Mouse (Mus musculus): ENCODE measurements at regions not wholly inside any gene's neighbourhood (a gene's known extent, or its start where the extent isn't known, plus 50 kb on each side); places are given as distances from the start of the nearest gene placed in this dataset.

- 93% methylated on average over 2 of the region's 2 CpGs for WGBS
- Histone ChIP-seq H3K27me3 (no peaks in the 10 kb centered on the region), H3K36me3 (no peaks in the 10 kb centered on the region), H3K4me2 (no peak overlapping the region), H3K27ac (no peak overlapping the region), H3K4me1 (no peaks in the 10 kb centered on the region), H3K9me3 (no peaks in the 10 kb centered on the region), H3K9ac (no peak overlapping the region), H3K4me3 (no peak overlapping the region)
- ATAC-seq (ENCODE audit: borderline replicate concordance, extremely low read depth, low FRiP score, low TSS enrichment), result no peak
These were observed 55.3 kb upstream of the Spaca1 start for GRCm38 (mm10) chr4:34105251-34105650.

- WGBS, result 10% methylated on average over 6 of the region's 6 CpGs
- Histone ChIP-seq H3K4me1 (no peaks in the 10 kb centered on the region), H3K4me3 (no peak overlapping the region), H3K36me3 (no peaks in the 10 kb centered on the region), H3K9me3 (no peaks in the 10 kb centered on the region), H3K27ac (no peak overlapping the region), H3K9ac (no peak overlapping the region), H3K4me2 (no peak overlapping the region), H3K27me3 (no peaks in the 10 kb centered on the region)
- no peak for ATAC-seq (ENCODE audit: borderline replicate concordance, extremely low read depth, low FRiP score, low TSS enrichment)
These were observed 64.3 kb upstream of the Spaca1 start for GRCm38 (mm10) chr4:34114323-34114722.

- 38% methylated on average over 1 of the region's 1 CpGs for WGBS
- H3K27me3 ChIP-seq, result no peaks in the 10 kb centered on the region
- ATAC-seq (ENCODE audit: borderline replicate concordance, extremely low read depth, low FRiP score, low TSS enrichment), result no peak
These were observed 67.1 kb upstream of the Spaca1 start for GRCm38 (mm10) chr4:34117086-34117485.

GRCm38 (mm10) chr4:34122959-34123520 lies 73.0 kb upstream of the Spaca1 start:
- Histone ChIP-seq H3K4me3 (no peak overlapping the region), H3K4me2 (no peak overlapping the region), H3K4me1 (no peaks in the 10 kb centered on the region), H3K9ac (no peak overlapping the region), H3K9me3 (no peaks in the 10 kb centered on the region), H3K36me3 (no peaks in the 10 kb centered on the region), H3K27ac (no peak overlapping the region), H3K27me3 (no peaks in the 10 kb centered on the region)
- 46% methylated on average over 9 of the region's 9 CpGs for WGBS
- ATAC-seq (ENCODE audit: borderline replicate concordance, extremely low read depth, low FRiP score, low TSS enrichment), result no peak

More at GRCm38 (mm10) chr4:34117086-34117485, 67.1 kb upstream of the Spaca1 start:
- Histone ChIP-seq H3K9me3 (no peaks in the 10 kb centered on the region), H3K4me2 (no peak overlapping the region), H3K4me1 (no peaks in the 10 kb centered on the region), H3K27ac (no peak overlapping the region), H3K36me3 (no peaks in the 10 kb centered on the region), H3K9ac (no peak overlapping the region), H3K4me3 (no peak overlapping the region)

GRCm38 (mm10) chr4:34128224-34128623 lies 78.2 kb upstream of the Spaca1 start:
- Histone ChIP-seq H3K4me1 (no peaks in the 10 kb centered on the region), H3K4me2 (no peak overlapping the region), H3K27me3 (no peaks in the 10 kb centered on the region), H3K9ac (no peak overlapping the region), H3K27ac (no peak overlapping the region), H3K4me3 (no peak overlapping the region), H3K36me3 (no peaks in the 10 kb centered on the region), H3K9me3 (no peaks in the 10 kb centered on the region)
- 71% methylated on average over 4 of the region's 4 CpGs for WGBS
- ATAC-seq (ENCODE audit: borderline replicate concordance, extremely low read depth, low FRiP score, low TSS enrichment), result no peak

- Histone ChIP-seq H3K27ac (no peak overlapping the region), H3K4me3 (no peak overlapping the region), H3K9ac (no peak overlapping the region), H3K4me1 (no peaks in the 10 kb centered on the region), H3K27me3 (no peaks in the 10 kb centered on the region), H3K9me3 (no peaks in the 10 kb centered on the region), H3K4me2 (no peak overlapping the region), H3K36me3 (no peaks in the 10 kb centered on the region)
- WGBS, result 91% methylated on average over 2 of the region's 2 CpGs
- ATAC-seq (ENCODE audit: borderline replicate concordance, extremely low read depth, low FRiP score, low TSS enrichment), result no peak
These were observed 96.3 kb upstream of the Spaca1 start for GRCm38 (mm10) chr4:34146133-34146867.

- Histone ChIP-seq H3K27ac (no peak overlapping the region), H3K27me3 (no peaks in the 10 kb centered on the region), H3K4me3 (no peak overlapping the region), H3K9ac (no peak overlapping the region), H3K36me3 (no peaks in the 10 kb centered on the region), H3K9me3 (no peaks in the 10 kb centered on the region), H3K4me2 (no peak overlapping the region), H3K4me1 (no peaks in the 10 kb centered on the region)
- WGBS, result 71% methylated on average over 5 of the region's 5 CpGs
- no peak for ATAC-seq (ENCODE audit: borderline replicate concordance, extremely low read depth, low FRiP score, low TSS enrichment)
These were observed 99.2 kb upstream of the Spaca1 start for GRCm38 (mm10) chr4:34148956-34149739.

- no peak overlapping the region for H3K27ac ChIP-seq
- WGBS, result 39% methylated on average over 10 of the region's 10 CpGs
- H3K4me1 ChIP-seq, result no peaks in the 10 kb centered on the region
- no peak overlapping the region for H3K4me2 ChIP-seq
- H3K4me3 ChIP-seq, result no peak overlapping the region
- no peak for ATAC-seq (ENCODE audit: borderline replicate concordance, extremely low read depth, low FRiP score, low TSS enrichment)
- H3K9me3 ChIP-seq, result no peaks in the 10 kb centered on the region
- H3K9ac ChIP-seq, result no peak overlapping the region
- no peaks in the 10 kb centered on the region for H3K36me3 ChIP-seq
- H3K27me3 ChIP-seq, result no peaks in the 10 kb centered on the region
These were observed 101.8 kb upstream of the Spaca1 start for GRCm38 (mm10) chr4:34151605-34152347.

- Histone ChIP-seq H3K4me1 (no peaks in the 10 kb centered on the region), H3K36me3 (no peaks in the 10 kb centered on the region), H3K4me2 (no peak overlapping the region), H3K9me3 (no peaks in the 10 kb centered on the region), H3K27me3 (no peaks in the 10 kb centered on the region), H3K4me3 (no peak overlapping the region), H3K9ac (no peak overlapping the region), H3K27ac (no peak overlapping the region)
- no peak for ATAC-seq (ENCODE audit: borderline replicate concordance, extremely low read depth, low FRiP score, low TSS enrichment)
- 84% methylated on average over 6 of the region's 6 CpGs for WGBS
These were observed 105.5 kb upstream of the Spaca1 start for GRCm38 (mm10) chr4:34155501-34155900.

GRCm38 (mm10) chr4:34157818-34158511 lies 108.0 kb upstream of the Spaca1 start:
- no peak for ATAC-seq (ENCODE audit: borderline replicate concordance, extremely low read depth, low FRiP score, low TSS enrichment)
- H3K9ac ChIP-seq, result no peak overlapping the region
- H3K27me3 ChIP-seq, result no peaks in the 10 kb centered on the region
- H3K27ac ChIP-seq, result no peak overlapping the region
- H3K4me2 ChIP-seq, result no peak overlapping the region
- WGBS, result 63% methylated on average over 6 of the region's 6 CpGs
- H3K4me3 ChIP-seq, result no peak overlapping the region
- H3K36me3 ChIP-seq, result no peaks in the 10 kb centered on the region
- H3K4me1 ChIP-seq, result no peaks in the 10 kb centered on the region
- H3K9me3 ChIP-seq, result no peaks in the 10 kb centered on the region

- no peak for ATAC-seq (ENCODE audit: borderline replicate concordance, extremely low read depth, low FRiP score, low TSS enrichment)
- H3K9me3 ChIP-seq, result no peaks in the 10 kb centered on the region
- H3K4me2 ChIP-seq, result no peak overlapping the region
- no peaks in the 10 kb centered on the region for H3K4me1 ChIP-seq
- no peak overlapping the region for H3K9ac ChIP-seq
- 87% methylated on average over 4 of the region's 4 CpGs for WGBS
- H3K27ac ChIP-seq, result no peak overlapping the region
- H3K4me3 ChIP-seq, result no peak overlapping the region
- H3K36me3 ChIP-seq, result no peaks in the 10 kb centered on the region
- H3K27me3 ChIP-seq, result no peaks in the 10 kb centered on the region
These were observed 121.4 kb upstream of the Spaca1 start for GRCm38 (mm10) chr4:34171265-34171862.

Measured in lung, embryonic 15.5 days (tissue).